Mouse (Mus musculus) neural tube, embryonic 15.5 days (tissue): Measurements from ENCODE around the gene Trpm1. TPM values are rescaled to one million over a fixed set of nuclear protein-coding genes. Genes with fewer than 3 reads are reported as not detected.

Experiments used
- ATAC-seq: fragments of 200-750 bp; cut with Nextera tagmentation; 2 replicates; pipeline ENCODE4 v1.8.0; 2017; ENCODE audit warnings: mild to moderate bottlenecking, moderate TSS enrichment, moderate library complexity; ENCODE audit not compliant: low FRiP score
- H3K27ac ChIP-seq: fragments of 300-500 bp; sonication (generic); replicated peaks from 2 replicates; pipeline ENCODE4 v1.5.1; 2015; ENCODE audit warnings: mild to moderate bottlenecking, inconsistent platforms
- H3K27me3 ChIP-seq: fragments of 300-500 bp; sonication (generic); replicated peaks from 2 replicates; pipeline ENCODE4 v1.6.1; 2015; ENCODE audit warnings: inconsistent platforms
- H3K36me3 ChIP-seq: fragments of 300-500 bp; sonication (generic); 2 replicates; pipeline ENCODE4 v1.6.1; 2015; ENCODE audit warnings: inconsistent platforms
- H3K4me1 ChIP-seq: fragments of 300-500 bp; sonication (generic); 2 replicates; pipeline ENCODE4 v1.6.1; 2015; ENCODE audit warnings: inconsistent platforms
- H3K4me2 ChIP-seq: fragments of 300-500 bp; sonication (generic); 2 replicates; pipeline ENCODE4 v1.6.1; 2015; ENCODE audit warnings: inconsistent platforms, mild to moderate bottlenecking, moderate library complexity
- H3K4me3 ChIP-seq: fragments of 300-500 bp; sonication (generic); replicated peaks from 2 replicates; pipeline ENCODE4 v1.5.1; 2015; ENCODE audit warnings: mild to moderate bottlenecking, inconsistent platforms
- H3K9ac ChIP-seq: fragments of 300-500 bp; sonication (generic); replicated peaks from 2 replicates; pipeline ENCODE4 v1.6.1; 2015; ENCODE audit warnings: mild to moderate bottlenecking, inconsistent platforms
- H3K9me3 ChIP-seq: fragments of 300-500 bp; sonication (generic); replicated peaks from 2 replicates; pipeline ENCODE4 v1.6.1; 2016; ENCODE audit warnings: inconsistent platforms
- WGBS: fragments of 180-500 bp; shearing (Covaris S2); methylation state at CpG from one replicate; pipeline ENCODE4 v1.1.7; 2015; ENCODE audit warnings: mixed read lengths; 5-methylcytosine and 5-hydroxymethylcytosine counted together
- microRNA counts: library from miRNA; unstranded; fragments of <30 nt; microRNA quantifications from one replicate; lab custom pipeline; 2016
- microRNA-seq: library from miRNA; unstranded; fragments of <30 nt; microRNA quantifications from one replicate; pipeline ENCODE4, GENCODE M21; 2017
- polyA plus RNA-seq: library from polyadenylated mRNA; unstranded; fragments of >200 nt; fragmentation: Nextera tagmentation; extraction: Ambion mirVana; gene quantifications from 2 replicates; pipeline ENCODE4 v1.2.1, GENCODE M21; 2015

Trpm1 gene
- polyA plus RNA-seq, 1 experiment from 2014 or later = 0.61 TPM

DNA sequence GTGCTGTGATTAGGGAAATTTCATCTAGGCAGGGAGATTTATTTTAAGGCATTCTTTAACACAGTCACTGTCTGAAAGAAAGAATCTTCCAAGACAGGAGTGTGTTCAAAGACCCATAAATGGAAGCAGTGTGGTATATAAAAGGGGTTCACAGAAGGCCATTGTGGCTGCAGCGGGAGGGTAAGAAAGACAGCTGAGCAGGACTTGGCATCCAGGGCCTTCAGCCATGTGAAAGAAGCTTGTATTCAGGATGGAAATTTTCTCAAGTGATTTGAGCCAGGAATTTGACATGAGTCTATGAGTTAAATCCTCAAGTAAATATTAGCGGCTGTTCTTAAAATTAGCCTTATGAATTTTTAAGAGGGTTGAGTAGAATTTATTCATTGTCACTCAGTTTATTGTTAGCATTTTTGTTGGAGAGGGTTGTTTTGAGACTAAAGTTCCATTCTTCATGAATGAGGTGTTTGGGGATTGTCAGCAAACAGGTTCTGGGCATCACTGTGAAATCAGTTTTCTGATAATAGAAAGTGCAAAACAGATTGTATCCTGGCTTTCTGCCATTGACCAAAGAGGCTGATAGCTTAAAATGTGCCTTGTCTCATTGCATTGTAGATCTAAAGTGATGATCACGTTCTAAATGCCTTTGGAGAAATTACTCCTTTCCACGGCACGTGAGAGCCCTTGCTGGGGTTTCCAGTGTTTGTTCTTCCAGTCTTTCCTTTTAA is 142.8 kb downstream of the Trpm1 start:
- no peak for ATAC-seq
- H3K4me2 ChIP-seq = no peak overlapping the region
- 41% methylated on average over 5 of the region's 5 CpGs for WGBS
- no peak overlapping the region for H3K4me3 ChIP-seq
- H3K9ac ChIP-seq = no peak overlapping the region
- no peaks in the 10 kb centered on the region; the same call in 1 of the 2 replicates for H3K4me1 ChIP-seq
- H3K36me3 ChIP-seq = peaks cover 18% of the 10 kb centered on the region
- no peaks in the 10 kb centered on the region for H3K9me3 ChIP-seq
- 0 out of 2 replicates have a peak overlapping the region, but pooled peaks have one; percentile 43 for H3K27ac ChIP-seq
- H3K27me3 ChIP-seq = no peaks in the 10 kb centered on the region

DNA sequence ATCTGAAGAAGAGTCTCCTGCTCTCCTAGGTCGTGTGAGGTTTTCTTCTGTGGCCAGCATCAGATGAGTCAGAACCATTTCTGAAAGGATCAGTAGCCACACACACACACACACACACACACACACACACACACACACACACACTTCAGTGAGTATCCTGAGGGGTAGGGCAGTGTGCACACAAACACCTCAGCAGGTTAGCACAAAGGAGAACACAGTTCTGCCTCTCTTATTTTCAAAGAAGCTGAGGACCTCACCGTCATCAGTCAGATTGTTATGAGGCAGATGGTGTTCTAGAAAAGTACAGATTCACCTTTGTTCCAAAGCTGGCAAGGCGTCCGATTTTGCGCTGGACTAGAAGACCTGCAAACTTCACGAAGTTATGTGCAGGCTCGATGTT is 156.6 kb downstream of the Trpm1 start:
- no peak overlapping the region for H3K4me2 ChIP-seq
- no peak for ATAC-seq
- no peaks in the 10 kb centered on the region for H3K27me3 ChIP-seq
- no peak overlapping the region for H3K4me3 ChIP-seq
- peak overlapping the region; percentile 65 for H3K27ac ChIP-seq
- H3K9me3 ChIP-seq = no peaks in the 10 kb centered on the region
- H3K9ac ChIP-seq = no peak overlapping the region
- 39% methylated on average over 7 of the region's 7 CpGs for WGBS
- peaks cover 10% of the 10 kb centered on the region; the same call in 1 of the 2 replicates for H3K36me3 ChIP-seq
- no peaks in the 10 kb centered on the region for H3K4me1 ChIP-seq

DNA sequence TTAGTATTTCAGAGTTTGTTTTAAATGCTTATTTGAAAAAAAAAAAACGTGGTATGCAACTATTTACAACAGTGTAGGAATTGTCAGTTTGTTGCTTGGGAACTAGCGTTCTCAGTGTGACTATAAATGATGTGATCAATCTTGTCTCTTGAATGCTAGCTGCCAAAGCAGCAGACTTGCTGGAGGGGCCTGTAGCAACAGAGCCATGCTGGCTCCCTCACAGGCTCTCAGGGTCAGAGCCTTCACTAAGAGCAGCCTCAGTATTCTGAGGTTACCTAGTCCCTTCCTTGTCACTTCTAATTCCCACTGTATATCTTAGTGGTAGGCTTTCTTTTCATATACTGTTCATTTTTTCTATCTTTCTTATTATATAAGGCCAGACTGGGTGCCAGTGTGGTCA is 157.1 kb downstream of the Trpm1 start:
- H3K36me3 ChIP-seq = peaks cover 13% of the 10 kb centered on the region
- H3K27me3 ChIP-seq = no peaks in the 10 kb centered on the region
- no peaks in the 10 kb centered on the region for H3K9me3 ChIP-seq
- H3K4me2 ChIP-seq = no peak overlapping the region
- peak overlapping the region; percentile 65 for H3K27ac ChIP-seq
- H3K4me3 ChIP-seq = no peak overlapping the region
- H3K4me1 ChIP-seq = no peaks in the 10 kb centered on the region
- ATAC-seq = peak; percentile 72; the same call in 1 of the 2 replicates
- whole genome bisulfite sequencing = 22% methylated on average over 2 of the region's 2 CpGs
- no peak overlapping the region for H3K9ac ChIP-seq

DNA sequence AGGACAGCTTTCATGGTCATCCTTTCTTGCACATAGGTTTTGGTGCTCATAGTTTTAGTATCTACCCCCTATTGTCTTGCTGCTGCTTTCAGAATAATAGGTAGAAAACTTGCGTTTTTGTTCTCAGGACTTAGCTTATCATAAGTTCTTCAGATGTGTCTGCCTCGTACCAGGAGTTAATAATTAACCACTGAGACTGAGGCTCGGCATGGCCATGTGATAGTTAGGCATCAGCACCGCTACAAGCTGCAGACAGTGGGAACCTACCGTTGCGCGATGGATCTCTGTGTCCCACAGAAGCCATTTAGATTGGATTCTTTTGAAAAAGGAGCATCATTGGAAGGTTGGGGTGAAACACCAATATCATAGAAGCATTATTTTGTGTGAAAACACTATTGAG is 159.2 kb downstream of the Trpm1 start:
- Histone ChIP-seq H3K36me3 (peaks cover 29% of the 10 kb centered on the region), H3K27ac (no peak overlapping the region), H3K27me3 (no peaks in the 10 kb centered on the region), H3K9ac (no peak overlapping the region), H3K4me1 (no peaks in the 10 kb centered on the region), H3K4me3 (no peak overlapping the region), H3K9me3 (no peaks in the 10 kb centered on the region), H3K4me2 (no peak overlapping the region)
- WGBS = 85% methylated on average over 7 of the region's 7 CpGs
- ATAC-seq = no peak

MicroRNA genes within 50 kb of the gene (microRNA counts, 519-probe panel; counts per million panel counts)
- microRNA mmu-miR-211 (lab: Ali Mortazavi, UCI) = not detected

Small RNA genes lying within 50 kb of the gene (microRNA-seq; reads per million reads assigned to microRNA genes)
- gene Mir211 (2.6 reads per million, percentile 9 among the genes with 10 or more reads in this experiment), gene Mir6416 (not detected)

Other genes with a start within 250 kb of the Trpm1 start
- gene E030018B13Rik, start 237.0 kb upstream of the Trpm1 start, polyA plus RNA-seq = not detected in 2 replicates
- 24.7 and 26.8 TPM in 2 replicates for gene Klf13, start 214.9 kb upstream of the Trpm1 start, polyA plus RNA-seq
- 12.2 and 13.4 TPM in 2 replicates for gene Mtmr10, start 133.8 kb downstream of the Trpm1 start, polyA plus RNA-seq
- gene Fan1, start 220.3 kb downstream of the Trpm1 start, polyA plus RNA-seq = 5.3 and 6.3 TPM in 2 replicates
- gene Mphosph10, start 238.4 kb downstream of the Trpm1 start, polyA plus RNA-seq = 25.2 and 29.6 TPM in 2 replicates
- 50.8 and 55.9 TPM in 2 replicates for gene Mcee, start 238.8 kb downstream of the Trpm1 start, polyA plus RNA-seq